Mouse (Mus musculus) ovary, postnatal 10 days (tissue): ENCODE measurements around the gene Gm45062.

Experiments
- DNase-seq: peaks from one replicate; pipeline ENCODE4 v3.0.0; 2022; ENCODE audit warnings: low spot score

Gene Gm45062

DNA sequence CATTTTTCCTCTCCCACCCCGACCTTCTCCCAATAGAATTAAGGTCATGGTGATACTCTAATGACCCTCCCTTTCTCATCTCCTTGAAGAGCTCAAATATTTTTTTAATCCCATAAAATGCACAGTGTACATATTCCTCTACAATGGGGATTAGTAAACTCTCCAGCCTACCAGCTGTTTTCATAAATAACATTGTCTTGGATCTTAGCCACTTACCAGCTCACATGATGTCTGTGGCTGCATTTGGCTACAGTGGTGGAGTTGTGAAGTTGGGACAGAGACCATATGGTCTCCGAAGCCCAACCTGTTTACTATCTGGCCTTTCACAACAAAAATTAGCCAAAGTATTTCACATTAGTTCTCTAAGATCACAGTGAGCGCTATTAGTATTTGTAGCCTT lies 111.4 kb downstream of the Gm45062 start:
- no peak for DNase-seq

DNA sequence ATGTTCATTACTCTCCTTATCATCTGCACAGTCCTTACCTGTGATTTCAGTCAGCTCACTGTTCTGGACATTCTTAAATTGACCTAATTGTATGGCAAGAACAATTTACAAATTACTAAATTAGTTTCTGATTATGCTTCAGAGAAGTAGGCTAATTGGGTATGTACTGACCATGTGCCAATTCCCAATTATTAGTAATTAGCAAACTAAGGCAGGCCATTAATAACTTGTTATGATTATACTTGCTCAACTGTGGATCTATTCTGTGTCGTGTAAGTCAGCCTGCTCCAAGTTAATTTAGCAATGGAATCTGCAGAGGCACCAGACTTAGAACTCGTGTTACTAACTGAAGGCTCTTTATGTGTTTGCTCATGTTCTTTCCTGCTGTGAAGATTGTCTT lies 113.8 kb downstream of the Gm45062 start:
- DNase-seq = no peak

DNA sequence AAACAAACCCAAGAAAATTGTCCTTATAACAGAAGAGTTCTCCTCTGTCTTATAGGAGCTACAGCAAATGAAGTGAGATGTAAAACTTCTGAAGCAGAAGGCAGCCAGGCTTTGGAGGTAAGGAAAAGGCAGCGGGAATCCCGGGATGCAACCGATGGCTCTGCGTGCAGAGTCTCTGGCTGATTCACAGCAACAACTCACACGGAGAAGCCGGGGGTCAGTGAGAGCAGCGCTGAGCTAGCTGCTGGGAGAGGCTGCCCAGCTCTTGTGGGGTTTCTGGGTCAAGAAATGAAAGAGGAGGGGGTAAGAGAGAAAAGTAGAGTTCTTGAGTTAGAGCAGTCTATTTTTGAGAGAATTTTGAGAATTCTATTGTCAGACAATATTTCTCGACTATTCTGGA lies 114.6 kb downstream of the Gm45062 start:
- DNase-seq = no peak

DNA sequence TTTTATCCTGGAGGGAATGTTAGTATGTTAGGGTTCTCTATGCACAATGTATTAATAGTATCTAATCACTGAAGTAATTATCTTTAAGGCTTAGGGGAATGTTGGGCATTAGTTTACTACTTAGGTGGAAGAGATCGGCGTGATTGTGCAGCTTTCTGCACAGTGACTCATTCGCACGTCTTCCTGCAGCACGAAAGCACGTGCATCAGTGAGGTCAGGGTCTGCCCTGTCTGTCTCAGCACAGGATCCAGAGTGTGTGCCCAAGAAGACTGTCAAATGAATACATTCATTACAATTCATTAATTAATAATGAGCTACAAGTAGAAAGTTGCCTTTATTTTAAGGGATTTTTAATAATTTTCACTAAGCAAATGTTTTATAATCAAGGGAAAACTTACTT lies 115.0 kb downstream of the Gm45062 start:
- no peak for DNase-seq

DNA sequence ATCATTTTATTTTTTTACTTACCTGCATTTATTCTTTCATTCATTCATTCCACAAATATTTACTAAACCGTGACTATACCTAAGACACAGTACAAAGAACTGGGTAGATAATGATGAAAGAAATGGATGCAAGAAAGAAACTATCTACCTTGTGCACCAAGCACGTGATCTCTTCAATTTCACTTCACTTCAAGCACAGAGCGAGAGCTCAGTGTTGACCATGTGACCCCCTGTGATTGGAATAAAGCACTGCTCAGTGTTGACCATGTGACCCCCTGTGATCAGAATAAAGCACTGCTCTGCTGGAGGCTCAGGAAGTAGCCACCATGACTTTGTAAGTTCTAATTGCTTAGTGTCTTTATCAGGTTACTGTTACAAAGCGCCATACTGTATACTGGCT lies 115.5 kb downstream of the Gm45062 start:
- no peak for DNase-seq

DNA sequence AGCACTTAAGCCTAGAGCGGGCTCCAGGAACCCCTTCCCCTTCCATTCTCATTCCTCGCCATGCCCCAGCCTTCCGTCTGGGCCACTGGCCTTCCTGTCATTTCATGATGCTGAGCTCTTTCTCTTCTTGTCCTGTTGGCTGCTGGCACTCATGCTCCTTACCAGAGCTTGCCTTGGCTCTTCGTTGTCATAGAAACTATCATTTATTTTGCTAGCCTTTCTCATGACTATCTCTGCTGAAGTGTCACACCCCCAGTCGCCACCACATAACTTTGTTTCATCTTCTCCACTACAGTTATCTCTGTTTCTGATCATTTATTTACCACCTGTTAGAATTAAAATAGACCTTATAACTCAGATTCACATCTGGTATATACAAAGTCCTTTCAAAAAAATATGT lies 117.1 kb downstream of the Gm45062 start:
- DNase-seq = no peak

DNA sequence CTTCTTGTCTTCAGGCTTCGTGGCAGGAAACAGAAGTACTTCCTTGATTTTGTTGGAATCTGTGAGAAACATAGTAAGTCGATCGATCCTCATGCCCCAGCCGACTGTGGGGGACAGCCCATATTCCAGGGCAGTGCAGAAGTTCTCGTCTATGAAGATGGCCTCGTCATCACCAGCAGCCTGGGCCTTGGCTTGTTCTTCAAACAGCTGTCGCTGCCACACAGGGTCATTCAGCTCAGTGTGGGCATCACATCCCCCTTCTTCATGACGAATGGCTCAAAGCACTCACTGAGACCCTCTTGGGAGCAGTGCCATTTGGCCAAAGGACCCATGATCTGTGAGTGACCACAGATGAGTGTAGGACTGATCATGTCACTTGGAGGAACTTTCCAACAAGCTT lies 118.4 kb downstream of the Gm45062 start:
- DNase-seq = no peak

DNA sequence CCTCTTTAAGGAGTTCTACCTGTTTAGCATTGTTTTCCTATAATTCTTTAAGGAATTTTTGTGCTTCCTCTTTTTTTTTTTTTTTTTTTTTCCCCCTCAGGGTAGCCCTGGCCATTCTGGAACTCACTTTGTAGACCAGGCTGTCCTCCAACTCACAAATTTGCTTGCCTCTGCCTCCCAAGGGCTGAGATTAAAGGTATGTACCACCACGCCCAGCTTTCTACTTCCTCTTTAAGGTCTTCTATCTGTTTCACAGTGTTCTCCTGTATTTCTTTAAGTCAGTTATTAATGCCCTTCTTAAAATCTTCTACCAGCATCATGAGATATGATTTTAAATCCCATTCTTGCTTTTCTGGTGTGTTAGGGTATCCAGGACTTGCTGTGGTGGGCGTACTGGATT lies 130.1 kb downstream of the Gm45062 start:
- no peak for DNase-seq

DNA sequence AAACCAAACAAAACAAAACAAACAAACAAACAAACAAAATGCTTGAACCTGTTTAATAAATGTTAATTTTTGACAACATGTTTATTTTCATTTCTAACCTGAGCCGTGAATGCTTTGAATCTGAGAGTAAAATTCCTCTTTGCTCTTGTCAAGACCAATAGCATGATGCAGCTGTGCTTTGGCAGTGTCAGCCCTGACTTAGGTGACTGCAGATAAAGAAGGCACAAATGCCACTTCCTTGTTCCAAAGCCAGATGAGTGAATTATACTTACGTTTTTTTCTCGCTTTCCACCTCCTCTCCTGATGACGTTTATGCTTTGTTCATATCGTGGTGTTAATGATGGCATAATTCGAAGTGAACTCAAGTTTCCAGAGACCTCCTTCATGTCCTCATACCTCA lies 131.0 kb downstream of the Gm45062 start:
- DNase-seq = no peak

DNA sequence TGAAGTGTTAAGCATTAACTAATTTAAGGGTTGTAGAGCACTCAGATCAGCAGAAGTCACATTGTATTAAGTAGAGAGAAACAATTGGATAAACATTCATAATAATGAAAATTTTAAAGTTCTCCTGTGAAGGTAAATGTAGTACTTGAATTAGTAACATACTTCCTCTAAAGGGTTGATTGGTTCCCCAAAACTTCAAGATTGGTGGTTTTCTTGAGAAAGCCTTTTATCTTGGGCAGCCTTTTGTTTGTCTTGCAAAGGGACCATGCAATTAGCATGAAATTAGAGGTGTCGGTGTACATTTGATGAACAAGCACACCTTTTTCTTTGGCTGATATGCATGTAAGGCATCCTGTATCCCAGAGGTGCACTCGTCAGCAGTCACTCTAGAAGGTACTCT lies 131.7 kb downstream of the Gm45062 start:
- no peak for DNase-seq

DNA sequence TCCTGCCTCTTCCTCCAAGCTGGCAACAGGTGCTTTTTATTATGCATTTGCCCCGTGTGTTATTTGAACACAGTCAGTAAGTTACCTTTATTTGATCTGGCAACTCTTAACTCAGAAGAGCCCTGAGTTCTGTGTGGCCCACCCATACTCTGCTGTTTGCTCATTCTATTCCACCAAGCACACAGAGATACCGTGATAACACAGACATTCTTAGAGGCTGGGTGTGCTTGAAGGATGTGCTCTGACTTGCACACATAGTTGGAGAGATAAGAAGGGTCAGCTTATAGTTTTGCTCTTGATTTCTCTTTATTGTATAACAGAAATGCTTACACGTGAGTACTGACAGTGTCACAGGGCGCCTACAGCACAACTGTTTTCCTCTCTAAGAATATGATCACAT lies 133.8 kb downstream of the Gm45062 start:
- DNase-seq = no peak

DNA sequence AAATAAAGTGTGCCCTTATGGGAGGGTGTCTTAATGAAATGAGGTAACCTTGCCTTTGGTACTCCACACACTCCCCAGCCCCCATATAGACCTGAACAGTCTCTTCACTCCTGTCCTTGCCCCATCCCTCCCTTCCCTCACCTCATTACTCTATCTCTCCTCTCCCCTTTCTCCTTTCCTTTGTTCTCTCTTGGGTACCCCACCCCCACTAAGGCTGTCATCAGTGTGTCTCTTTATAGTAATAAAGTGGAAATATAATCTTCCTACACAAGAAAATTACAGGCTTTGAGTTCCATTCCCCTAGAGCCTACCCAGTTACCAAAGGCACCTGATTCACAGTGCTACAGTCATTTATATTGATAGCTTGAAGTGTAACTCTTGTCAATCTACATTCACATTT lies 134.8 kb downstream of the Gm45062 start:
- DNase-seq = no peak

DNA sequence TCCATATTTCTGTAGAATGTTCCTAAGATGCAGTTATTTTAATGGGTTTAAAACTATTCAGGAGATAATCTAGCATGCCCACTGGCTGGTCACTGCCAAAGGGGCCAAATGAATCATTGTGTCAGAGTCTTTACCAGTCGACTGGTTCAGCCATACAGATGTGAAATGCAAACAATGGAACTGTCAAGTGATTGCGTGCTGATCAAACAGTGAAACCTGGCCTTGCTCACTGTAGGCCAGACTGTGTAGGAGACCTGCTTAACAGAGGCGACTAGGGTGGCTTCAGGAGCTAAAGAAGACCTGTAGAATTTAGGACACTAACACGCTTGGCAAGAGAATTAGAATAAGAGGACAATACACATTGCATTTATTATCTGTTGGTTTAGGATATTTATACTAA lies 135.8 kb downstream of the Gm45062 start:
- no peak for DNase-seq

DNA sequence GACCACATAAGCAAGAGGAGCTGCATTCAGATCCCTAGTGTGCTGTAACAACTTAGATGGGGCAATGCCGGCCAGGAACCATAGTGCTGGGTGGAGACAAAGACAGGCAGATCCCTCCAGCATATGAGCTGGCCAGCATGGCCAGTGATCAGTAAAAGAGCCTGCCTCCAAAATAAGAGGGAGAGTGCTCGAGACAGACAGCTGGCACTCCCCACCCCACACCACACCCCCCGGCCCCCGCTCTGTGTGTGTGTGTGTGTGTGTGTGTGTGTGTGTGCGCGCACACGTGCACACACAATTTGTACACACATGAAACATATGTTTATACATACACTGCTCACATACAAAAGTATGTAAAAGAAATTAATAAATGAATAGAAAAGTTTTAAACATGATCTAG lies 138.0 kb downstream of the Gm45062 start:
- DNase-seq = no peak

DNA sequence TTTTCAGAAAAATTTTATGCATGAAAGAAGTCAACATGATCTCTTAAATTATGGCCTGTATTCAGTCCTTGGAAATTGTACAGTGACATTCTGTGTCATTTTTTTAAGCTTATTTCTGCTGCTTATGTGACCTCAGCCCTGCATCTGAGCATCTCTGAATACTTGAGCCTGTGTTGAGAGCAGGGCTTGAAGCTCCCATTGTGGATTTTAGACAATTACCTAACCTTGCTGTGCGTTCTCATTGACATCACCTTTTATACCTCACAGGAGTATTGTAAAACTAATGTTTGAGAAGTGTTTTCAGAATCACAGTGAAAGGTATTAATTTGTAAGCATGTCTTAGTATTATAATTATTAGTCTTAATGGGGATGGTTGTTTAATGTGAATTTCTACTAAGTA lies 140.5 kb downstream of the Gm45062 start:
- no peak for DNase-seq

DNA sequence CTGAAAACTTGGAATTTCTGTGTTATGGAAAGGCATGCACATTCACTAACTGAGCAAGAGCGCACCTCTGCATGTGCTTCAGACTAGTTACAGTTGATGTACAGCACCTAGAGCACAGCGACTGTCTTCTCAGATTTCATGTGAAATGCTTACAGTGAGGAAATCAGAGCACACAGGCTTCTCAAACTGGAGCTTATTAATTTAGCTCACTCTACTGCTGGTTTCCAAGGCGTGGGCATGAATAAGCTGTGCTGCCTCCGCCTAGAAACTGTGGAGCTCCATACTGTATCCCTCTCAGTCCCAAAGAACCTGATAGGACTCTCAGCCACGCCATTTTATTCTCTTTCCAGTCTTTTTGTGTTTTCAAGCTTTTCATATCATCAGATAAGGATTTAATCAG lies 143.9 kb downstream of the Gm45062 start:
- DNase-seq = no peak

DNA sequence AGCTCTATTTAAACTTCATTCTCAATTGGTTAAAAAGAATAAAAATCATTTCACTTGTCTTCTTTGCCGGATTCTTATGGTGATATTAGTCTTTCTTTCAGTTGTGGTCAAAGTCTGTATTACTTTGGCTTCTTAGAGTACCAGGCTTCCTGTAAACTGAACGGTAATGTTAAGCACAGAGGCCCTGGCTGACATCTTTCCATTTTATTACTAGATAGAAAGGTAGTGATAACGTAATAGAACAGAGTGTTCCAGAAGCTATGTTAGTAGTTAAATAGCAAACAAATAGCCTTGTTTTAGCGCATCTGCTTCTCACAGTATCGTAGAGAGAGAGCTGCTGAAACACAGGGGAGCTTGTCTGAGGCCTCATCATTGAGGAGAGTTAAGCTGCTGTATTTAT lies 146.6 kb downstream of the Gm45062 start:
- no peak for DNase-seq

DNA sequence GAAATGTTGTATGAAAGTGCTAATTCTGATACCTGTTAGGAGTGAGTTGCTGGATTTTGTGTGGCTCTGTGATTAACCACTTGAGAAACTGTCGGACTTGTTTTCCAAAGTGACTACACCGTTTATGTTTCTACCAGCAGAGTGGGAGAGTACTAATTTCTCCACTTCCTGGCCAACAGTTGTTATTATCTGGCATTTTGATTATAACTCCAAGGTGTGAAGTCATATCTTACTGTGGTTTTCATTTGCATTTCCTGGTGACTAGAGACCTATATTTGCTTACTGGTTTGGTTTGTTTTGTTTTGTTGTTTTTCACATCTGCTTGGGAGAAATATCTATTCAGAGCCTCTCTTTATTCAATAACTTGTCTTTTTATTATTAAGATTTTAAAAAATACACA lies 149.1 kb downstream of the Gm45062 start:
- DNase-seq = no peak

DNA sequence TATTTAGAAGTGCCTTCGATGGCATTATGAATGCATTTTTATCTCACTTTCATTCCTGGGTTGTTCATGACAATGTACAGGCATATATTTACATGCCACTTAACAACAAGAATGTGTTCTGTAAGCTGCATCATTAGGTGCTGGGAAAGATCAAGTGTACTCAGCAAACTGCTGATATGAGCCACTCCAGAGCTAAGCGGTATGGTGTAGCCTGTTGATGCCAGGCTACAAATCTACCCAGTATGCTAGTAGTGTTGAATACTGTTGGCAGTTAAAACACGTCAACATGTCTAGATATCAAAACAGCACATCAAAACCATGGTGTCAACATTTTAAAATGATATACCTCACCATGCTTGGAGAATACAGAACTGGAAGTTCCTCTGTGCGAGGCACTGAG lies 150.6 kb downstream of the Gm45062 start:
- DNase-seq = no peak

DNA sequence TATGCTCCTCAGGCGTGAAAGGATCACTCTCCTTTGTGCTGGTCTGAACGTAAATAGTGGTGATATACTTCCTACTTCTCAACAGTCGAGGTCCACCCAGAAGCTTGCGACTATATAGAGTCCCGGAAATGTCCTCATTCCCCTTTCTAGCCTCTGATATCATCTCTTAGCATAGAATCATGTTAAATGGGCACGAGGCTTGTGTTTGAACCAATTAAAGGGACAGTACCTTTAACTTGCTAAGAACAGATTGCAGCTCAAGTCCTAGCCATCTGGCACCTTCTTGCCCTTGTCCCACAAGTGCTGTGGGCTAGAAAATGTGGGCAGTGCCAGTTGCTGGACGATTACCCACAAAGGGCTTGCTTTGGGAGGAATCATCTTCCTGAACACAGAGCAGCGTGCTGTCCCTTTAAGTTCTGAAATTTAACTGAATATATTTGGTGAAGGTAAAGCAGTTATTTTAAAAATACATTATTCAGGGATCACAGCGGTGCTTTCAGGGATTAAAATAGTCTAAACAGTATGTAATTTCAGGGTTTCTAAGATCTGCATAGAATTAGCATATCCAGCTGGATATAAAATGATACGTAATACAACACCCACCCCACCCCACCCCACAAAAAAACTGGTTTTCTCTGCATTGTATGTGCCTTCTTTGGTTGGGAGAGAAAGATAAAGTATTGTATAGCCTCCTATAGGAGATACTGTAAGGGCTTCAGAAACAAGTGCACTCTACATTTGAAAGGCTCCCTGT lies 153.8 kb downstream of the Gm45062 start:
- DNase-seq = no peak

DNA sequence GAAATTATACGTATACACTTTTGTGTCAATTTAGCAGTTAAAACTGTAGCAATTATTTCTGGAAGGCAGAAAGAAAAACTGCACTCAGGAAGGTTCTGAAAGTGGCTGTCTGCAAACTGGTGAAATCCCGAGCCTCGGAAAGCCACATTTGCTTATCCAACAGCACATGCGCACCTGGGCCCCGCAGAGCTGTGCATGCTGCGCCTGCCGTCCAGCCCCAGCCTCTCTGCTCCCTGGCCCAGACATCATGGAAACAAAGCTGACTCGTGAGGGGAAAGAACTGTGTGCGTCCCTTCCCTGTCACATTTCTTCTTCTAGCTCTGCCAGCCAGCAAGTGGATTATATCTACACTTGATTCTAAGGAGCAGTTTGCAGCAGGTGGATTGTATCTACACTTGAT lies 154.8 kb downstream of the Gm45062 start:
- DNase-seq = no peak

DNA sequence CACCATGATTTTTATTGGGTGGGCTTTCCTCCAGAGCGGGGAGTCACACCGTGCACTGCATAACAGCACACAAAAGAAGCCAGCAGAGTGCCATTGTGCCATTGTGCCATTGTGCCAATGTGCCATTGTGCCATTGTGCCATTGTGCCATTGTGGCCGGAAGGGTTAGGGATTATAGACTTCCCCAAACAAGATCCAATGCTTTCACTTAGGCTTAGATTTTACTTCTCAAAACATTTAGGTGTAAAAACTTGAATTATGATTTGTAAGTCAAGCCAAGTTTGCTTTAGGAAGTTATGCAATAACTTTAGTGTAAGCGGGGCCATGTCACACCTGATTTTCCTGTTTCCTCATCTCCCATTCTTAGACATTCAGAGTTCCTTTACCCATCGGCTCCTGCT lies 156.6 kb downstream of the Gm45062 start:
- no peak for DNase-seq

DNA sequence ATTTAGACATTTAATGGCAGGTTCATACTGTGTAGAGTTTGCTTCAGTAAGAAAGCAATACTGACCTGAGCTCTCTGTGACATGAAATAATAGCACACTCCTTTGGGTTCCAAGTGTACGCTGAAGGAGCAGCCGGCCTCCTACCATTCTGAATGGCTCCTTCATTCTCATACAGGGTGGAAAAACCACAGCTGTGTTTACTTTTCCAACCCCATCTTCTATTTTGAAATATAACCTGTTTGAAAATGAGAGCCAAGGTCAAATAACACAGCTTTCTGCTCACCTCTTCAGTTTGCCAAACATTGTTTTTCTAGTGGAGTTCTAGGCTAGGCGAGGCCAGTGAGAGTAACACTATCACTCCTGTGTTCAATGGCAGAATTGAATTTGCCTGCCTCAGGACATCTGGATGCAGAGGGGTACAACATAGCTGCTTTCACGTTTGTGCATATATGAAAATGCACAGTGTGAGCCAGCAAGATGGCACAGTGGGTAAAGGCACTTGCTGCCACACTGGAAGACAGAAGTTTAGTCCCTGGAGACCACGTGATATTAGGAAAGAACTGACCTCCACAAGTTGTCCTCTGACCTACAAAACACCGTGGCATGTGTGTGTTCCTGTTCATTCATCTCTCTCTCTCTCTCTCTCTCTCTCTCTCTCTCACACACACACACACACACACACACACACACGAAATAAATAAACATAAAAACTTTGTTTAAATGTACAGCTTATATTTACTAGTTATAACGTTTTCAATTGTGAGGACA lies 157.7 kb downstream of the Gm45062 start:
- no peak for DNase-seq
